Mouse (Mus musculus): ENCODE data around the gene Lipc.
"Not testable (repeated sequence)": the region's sequence is repeated elsewhere in the genome, so short reads cannot be mapped to it uniquely, and the experiment has no call there.

The Lipc gene

DNA sequence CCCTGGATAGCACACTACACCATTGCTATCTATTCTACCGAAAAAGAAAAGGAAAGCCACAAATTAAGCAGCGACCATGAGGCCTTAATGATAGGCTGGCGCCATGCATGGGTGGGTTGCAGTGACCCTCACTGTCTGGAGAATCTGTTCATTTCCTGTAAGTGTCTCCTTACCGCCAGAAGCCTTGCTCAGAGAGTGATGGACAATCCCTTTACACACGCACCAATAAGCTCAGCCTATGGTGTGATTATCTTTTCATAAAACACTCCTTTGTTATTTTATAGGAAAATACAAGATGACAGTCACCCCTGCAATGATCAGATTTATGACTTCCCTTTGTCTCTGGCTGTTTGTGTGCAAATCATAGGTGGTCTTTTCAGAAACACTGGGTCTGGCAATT lies 92.8 kb downstream of the Lipc start:
- DNase-seq (ENCODE audit: low spot score): no peak

- DNase-seq (ENCODE audit: low spot score): no peak
These were observed 96.2 kb downstream of the Lipc start for GRCm38 (mm10) chr9:70855868-70856267.

GRCm38 (mm10) chr9:70854950-70855349 lies 97.1 kb downstream of the Lipc start:
- DNase-seq (ENCODE audit: low spot score): no peak

DNA sequence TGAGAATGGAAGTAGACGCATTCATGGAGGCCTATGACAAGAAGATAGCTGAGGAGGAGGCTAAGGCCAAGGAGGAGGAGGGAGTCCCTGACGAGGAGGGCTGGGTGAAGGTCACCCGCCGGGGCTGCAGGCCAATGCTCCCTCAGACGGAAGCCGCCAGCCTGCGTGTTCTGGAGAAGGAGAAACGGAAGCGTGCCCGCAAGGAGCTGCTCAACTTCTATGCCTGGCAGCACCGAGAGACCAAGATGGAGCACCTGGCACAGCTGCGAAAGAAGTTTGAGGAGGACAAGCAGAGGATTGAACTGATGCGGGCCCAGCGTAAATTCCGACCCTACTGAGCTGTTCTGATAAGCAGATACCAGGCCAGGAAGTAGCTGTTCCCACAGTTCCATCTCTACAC lies 98.9 kb downstream of the Lipc start:
- DNase-seq (ENCODE audit: low spot score): not testable (repeated sequence)

DNA sequence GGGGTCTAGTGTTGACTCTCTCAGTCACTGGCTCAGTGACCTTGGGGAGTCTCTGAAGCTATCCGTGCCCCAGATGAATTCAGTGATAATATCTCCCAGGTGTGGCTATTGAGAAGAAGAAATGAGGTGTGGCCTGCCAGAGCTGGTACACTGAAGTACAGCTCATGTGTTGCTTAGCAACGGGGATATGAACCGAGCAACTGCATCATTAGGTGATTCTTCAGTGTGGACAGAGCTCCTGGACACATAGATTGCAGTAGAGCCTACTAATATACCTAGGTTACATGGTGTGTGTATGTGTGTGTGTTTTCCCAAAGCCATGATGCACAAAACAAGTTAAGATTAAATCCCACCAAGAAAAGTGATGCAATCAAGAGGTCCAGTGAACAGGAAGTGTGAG lies 100.5 kb downstream of the Lipc start:
- no peak for DNase-seq (ENCODE audit: low spot score)

- DNase-seq (ENCODE audit: low spot score): peak; percentile 48
These were observed 103.8 kb downstream of the Lipc start for GRCm38 (mm10) chr9:70848135-70848770.

DNA sequence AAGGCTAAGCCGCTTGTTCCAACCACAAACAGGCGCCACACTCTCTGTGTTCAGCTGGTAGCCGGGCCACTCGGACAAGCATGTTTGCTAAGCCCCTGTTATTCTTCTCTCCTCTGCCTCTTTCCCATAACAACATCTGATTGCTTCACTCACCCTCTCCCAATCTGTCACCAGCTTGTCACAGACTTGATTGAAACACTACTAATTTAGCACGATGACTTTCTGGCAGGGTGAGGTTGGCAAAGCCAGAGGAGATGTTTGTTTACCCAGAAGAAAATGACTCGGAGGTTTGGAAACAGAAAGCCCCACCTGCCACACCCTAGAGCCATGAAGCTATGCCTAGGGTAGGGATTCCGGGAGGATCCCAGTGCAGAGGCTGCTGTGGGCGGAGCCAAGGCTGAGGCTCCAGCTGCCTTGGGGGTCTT lies 104.4 kb downstream of the Lipc start:
- no peak for DNase-seq (ENCODE audit: low spot score)

GRCm38 (mm10) chr9:70843270-70843669 lies 108.8 kb downstream of the Lipc start:
- DNase-seq (ENCODE audit: low spot score): no peak

- DNase-seq (ENCODE audit: low spot score): peak; percentile 57
These were observed 109.6 kb downstream of the Lipc start for GRCm38 (mm10) chr9:70842300-70842941.

- DNase-seq (ENCODE audit: low spot score): no peak
These were observed 110.4 kb downstream of the Lipc start for GRCm38 (mm10) chr9:70841426-70842215.

GRCm38 (mm10) chr9:70840861-70841341 lies 111.1 kb downstream of the Lipc start:
- peak; percentile 49 for DNase-seq (ENCODE audit: low spot score)

DNA sequence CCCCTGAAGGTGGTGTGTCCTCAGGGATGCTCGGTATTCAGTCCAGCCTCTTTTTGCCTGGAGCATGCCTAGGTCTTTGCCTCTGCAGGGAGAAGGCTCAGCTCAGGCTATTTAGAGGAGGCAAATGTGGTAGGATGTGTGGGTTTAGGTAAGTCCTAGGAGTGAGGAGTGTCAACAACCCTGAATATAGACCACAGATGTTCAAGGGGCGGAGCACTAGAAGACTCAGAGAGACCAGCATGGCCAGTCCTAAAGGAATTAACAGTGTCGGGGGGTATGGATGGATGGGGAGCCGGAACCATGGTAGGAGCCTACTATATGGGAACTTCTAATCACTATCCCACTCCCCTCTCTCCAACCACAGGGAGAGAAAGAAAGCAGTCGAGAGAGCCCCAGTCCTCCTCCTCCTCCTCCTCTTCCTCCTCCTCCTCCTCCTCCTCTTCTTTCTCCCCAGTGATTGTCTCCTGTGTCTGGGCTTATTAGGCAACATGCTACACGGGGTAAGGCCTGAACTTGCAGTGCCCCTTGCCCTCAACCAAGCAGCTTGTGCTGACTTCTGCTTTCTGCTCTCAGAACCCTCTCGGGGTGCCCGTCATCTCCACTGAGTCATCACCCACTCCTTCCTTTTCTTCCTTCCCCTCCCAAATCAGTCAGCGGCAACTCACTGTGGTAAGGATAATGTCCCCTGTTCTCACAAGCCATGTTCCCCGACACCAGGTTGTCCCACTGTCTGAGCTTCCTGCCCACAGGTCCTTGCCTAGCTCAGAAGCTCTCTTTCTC lies 113.7 kb downstream of the Lipc start:
- DNase-seq (ENCODE audit: low spot score): peak; percentile 63

- DNase-seq (ENCODE audit: low spot score): peak; percentile 85
These were observed 117.3 kb downstream of the Lipc start for GRCm38 (mm10) chr9:70834730-70835154.

GRCm38 (mm10) chr9:70834217-70834616 lies 117.8 kb downstream of the Lipc start:
- DNase-seq (ENCODE audit: low spot score): no peak

GRCm38 (mm10) chr9:70833111-70833908 lies 118.7 kb downstream of the Lipc start:
- DNase-seq (ENCODE audit: low spot score): no peak

DNA sequence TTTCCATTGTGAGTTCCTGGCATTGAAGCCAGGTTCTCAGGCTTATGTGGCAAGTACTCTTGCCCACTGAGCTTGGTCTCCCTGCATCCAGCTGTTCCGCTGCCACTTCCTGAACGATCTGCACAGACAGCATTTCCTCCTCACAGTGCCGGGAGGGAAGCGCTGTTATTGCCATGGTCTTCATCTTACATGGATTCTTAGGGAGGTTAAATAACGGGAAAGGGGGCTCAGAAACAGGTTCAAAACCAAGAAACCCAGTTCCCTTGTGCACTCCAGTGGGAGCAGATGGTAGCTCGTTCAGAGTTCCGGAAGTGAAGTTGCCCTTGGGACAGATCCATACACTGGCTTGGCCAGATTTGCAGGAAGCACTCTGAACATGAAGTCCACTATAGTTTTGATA lies 119.8 kb downstream of the Lipc start:
- no peak for DNase-seq (ENCODE audit: low spot score)

DNA sequence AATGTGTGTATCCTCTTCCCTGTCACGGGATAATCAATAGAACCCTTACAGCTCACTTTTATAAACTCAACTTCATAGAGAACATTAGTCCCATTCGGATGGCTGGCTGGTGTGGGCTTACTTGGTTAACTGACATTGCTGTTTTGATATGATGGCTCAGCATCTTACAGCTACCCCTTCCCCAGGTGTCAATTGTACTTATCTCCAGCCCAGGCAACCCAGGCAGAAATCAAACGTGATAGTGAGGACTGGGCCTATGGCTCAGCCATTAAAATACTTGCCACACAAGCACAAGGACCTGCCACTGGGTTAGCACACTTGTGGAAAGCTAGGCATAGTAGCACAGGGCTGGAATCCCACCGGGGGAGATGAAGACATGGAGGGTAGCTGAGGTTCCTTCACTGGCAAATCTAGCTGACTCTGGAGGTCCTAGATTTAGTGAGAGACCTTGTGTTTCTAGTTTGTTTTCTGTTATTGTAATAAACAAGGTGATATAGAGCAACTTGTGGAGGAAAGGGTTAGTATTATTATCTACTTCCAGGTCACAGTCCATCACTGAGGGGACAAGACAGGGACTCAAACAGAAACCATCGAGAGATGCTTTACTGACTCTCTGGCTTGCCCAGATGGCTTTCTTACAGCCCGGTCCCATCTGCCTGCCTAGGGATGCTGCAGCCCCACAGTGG lies 121.0 kb downstream of the Lipc start:
- DNase-seq (ENCODE audit: low spot score): no peak

DNA sequence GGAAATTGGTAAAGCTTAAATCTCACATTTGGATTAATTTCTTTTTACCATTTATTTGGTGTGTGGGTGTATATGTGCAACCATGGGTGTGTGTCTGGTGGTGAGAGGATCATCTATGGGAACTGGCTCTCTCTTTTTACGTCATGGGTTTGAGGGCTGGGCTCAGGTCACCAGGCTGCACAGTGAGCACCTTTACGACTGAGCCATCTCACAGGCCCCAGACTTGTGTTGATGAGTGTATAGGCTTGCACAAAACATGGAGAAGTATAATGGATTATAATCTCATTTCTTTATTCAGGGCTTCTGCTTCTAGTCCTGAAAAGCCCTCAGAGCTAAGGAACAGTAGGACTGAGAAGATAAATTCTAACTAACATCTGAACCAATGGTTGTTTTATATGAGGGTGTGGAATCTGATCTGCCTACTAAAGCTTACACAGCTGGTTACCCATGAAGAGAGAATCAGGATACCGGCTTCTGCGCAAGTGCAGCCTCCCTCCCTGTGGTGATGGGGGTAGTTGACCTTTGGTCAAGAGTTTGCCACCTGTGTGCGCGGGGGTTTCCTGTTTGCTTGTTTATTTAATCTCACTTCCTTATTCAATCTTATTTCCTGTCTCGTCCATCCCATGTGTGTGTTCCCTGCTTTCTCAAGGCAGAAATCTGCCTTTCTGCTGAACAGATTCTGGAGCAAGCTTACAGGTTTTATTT lies 122.1 kb downstream of the Lipc start:
- DNase-seq (ENCODE audit: low spot score): no peak

- no peak for DNase-seq (ENCODE audit: low spot score)
These were observed 124.1 kb downstream of the Lipc start for GRCm38 (mm10) chr9:70827911-70828310.

DNA sequence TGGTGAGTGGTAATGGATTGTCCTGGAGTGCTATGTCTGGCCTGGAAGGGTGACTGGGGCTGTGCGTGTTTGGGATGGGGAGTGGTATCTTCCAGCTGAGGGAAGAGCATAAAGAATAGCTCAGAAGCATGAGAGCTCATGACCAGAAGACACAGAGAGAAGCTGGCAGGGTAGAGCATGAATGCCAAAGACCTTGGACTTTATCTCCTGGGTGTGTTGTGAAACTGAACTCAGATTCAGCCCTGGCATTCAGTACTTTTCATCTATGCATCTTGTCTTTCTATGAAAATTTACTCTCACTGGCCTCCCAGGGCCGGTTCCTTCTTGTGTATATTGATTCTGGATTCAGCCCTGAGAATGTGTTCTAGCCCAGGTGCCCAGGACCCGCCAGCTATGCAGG lies 127.9 kb downstream of the Lipc start:
- no peak for DNase-seq (ENCODE audit: low spot score)
